Mouse (Mus musculus): ENCODE data around the gene Rnf19b. TPM values are rescaled to one million over a fixed set of nuclear protein-coding genes. Genes with fewer than 3 reads are reported as not detected.

Rnf19b gene
- polyA plus RNA-seq, 1 experiment from 2014 or later, result 7.1 TPM

- no peaks in the 10 kb centered on the region for H3K36me3 ChIP-seq (ENCODE audit: insufficient read depth, low read length)
- DNase-seq (ENCODE audit: low spot score) (no peak), ATAC-seq (replicated peaks; ENCODE audit: low FRiP score, low read depth) (no peak)
- no peak overlapping the region for H3K27ac ChIP-seq
- H3K4me3 ChIP-seq (replicated peaks; ENCODE audit: low read depth, low read length), result no peak overlapping the region
- no peak overlapping the region for H3K9ac ChIP-seq (ENCODE audit: low read depth, low read length)
- WGBS, result 80% methylated on average over 12 of the region's 12 CpGs
- TF ChIP-seq CTCF (IDR thresholded peaks at IDR 0.05; ENCODE audit: low read depth), result no peak
- H3K9me3 ChIP-seq (replicated peaks; ENCODE audit: low read length), result no peaks in the 10 kb centered on the region
- no peak overlapping the region for H3K4me2 ChIP-seq (ENCODE audit: low read length)
- H3K4me1 ChIP-seq (replicated peaks; ENCODE audit: insufficient read depth, low read length), result no peaks in the 10 kb centered on the region
- 0 out of 2 replicates have a peak, but pooled peaks cover 3% of the 10 kb centered on the region for H3K27me3 ChIP-seq (ENCODE audit: insufficient read depth, low read length)
These were observed 3.3 kb upstream of the Rnf19b start for GRCm38 (mm10) chr4:129054757-129055156.

GRCm38 (mm10) chr4:129055562-129055961 is 2.5 kb upstream of the Rnf19b start:
- Histone ChIP-seq H3K27ac (no peak overlapping the region), H3K4me3 (replicated peaks; ENCODE audit: low read depth, low read length) (no peak overlapping the region), H3K9ac (ENCODE audit: low read depth, low read length) (no peak overlapping the region), H3K27me3 (ENCODE audit: insufficient read depth, low read length) (no peaks in the 10 kb centered on the region), H3K4me1 (replicated peaks; ENCODE audit: insufficient read depth, low read length) (no peaks in the 10 kb centered on the region), H3K9me3 (replicated peaks; ENCODE audit: low read length) (no peaks in the 10 kb centered on the region), H3K36me3 (ENCODE audit: insufficient read depth, low read length) (no peaks in the 10 kb centered on the region), H3K4me2 (ENCODE audit: low read length) (no peak overlapping the region)
- DNase-seq (ENCODE audit: low spot score), result no peak
- 87% methylated on average over 5 of the region's 5 CpGs for WGBS
- no peak for TF ChIP-seq CTCF (IDR thresholded peaks at IDR 0.05; ENCODE audit: low read depth)
- ATAC-seq (replicated peaks; ENCODE audit: low FRiP score, low read depth), result no peak

GRCm38 (mm10) chr4:129057533-129058206 is 401 bp upstream of the Rnf19b start:
- ATAC-seq (replicated peaks; ENCODE audit: low FRiP score, low read depth) (peak; percentile 93), DNase-seq (ENCODE audit: low spot score) (peak; percentile 98)
- H3K36me3 ChIP-seq (ENCODE audit: insufficient read depth, low read length), result no peaks in the 10 kb centered on the region
- peak overlapping the region; percentile 86 for H3K9ac ChIP-seq (ENCODE audit: low read depth, low read length)
- peak overlapping the region; percentile 89 for H3K27ac ChIP-seq
- WGBS, result 4% methylated on average over 39 of the region's 44 CpGs
- no peaks in the 10 kb centered on the region for H3K9me3 ChIP-seq (replicated peaks; ENCODE audit: low read length)
- H3K4me2 ChIP-seq (ENCODE audit: low read length), result peak overlapping the region; percentile 95
- peak overlapping the region; percentile 90 for H3K4me3 ChIP-seq (replicated peaks; ENCODE audit: low read depth, low read length)
- no peaks in the 10 kb centered on the region for H3K4me1 ChIP-seq (replicated peaks; ENCODE audit: insufficient read depth, low read length)
- no peak for TF ChIP-seq CTCF (IDR thresholded peaks at IDR 0.05; ENCODE audit: low read depth)
- H3K27me3 ChIP-seq (ENCODE audit: insufficient read depth, low read length), result no peaks in the 10 kb centered on the region

- Histone ChIP-seq H3K36me3 (ENCODE audit: insufficient read depth, low read length) (no peaks in the 10 kb centered on the region), H3K4me3 (replicated peaks; ENCODE audit: low read depth, low read length) (peak overlapping the region; percentile 90), H3K9me3 (replicated peaks; ENCODE audit: low read length) (no peaks in the 10 kb centered on the region), H3K4me1 (replicated peaks; ENCODE audit: insufficient read depth, low read length) (no peaks in the 10 kb centered on the region), H3K4me2 (ENCODE audit: low read length) (peak overlapping the region; percentile 95), H3K27ac (0 out of 2 replicates have a peak overlapping the region, but pooled peaks have one; percentile 89), H3K27me3 (ENCODE audit: insufficient read depth, low read length) (no peaks in the 10 kb centered on the region), H3K9ac (ENCODE audit: low read depth, low read length) (peak overlapping the region; percentile 86)
- no peak for TF ChIP-seq CTCF (IDR thresholded peaks at IDR 0.05; ENCODE audit: low read depth)
- WGBS, result 4% methylated on average over 13 of the region's 13 CpGs
- ATAC-seq (replicated peaks; ENCODE audit: low FRiP score, low read depth), result no peak
- peak; percentile 74 for DNase-seq (ENCODE audit: low spot score)
These were observed 1.1 kb downstream of the Rnf19b start for GRCm38 (mm10) chr4:129059125-129059551.

GRCm38 (mm10) chr4:129059922-129060321 is 1.9 kb downstream of the Rnf19b start:
- 19% methylated on average over 4 of the region's 4 CpGs for WGBS

GRCm38 (mm10) chr4:129061486-129061885 is 3.4 kb downstream of the Rnf19b start:
- no peak for TF ChIP-seq CTCF (IDR thresholded peaks at IDR 0.05; ENCODE audit: low read depth)
- Histone ChIP-seq H3K9me3 (replicated peaks; ENCODE audit: low read length) (no peaks in the 10 kb centered on the region), H3K4me1 (replicated peaks; ENCODE audit: insufficient read depth, low read length) (no peaks in the 10 kb centered on the region), H3K27me3 (ENCODE audit: insufficient read depth, low read length) (no peaks in the 10 kb centered on the region), H3K4me2 (ENCODE audit: low read length) (no peak overlapping the region), H3K36me3 (ENCODE audit: insufficient read depth, low read length) (no peaks in the 10 kb centered on the region), H3K27ac (no peak overlapping the region), H3K9ac (ENCODE audit: low read depth, low read length) (no peak overlapping the region), H3K4me3 (replicated peaks; ENCODE audit: low read depth, low read length) (no peak overlapping the region)
- DNase-seq (ENCODE audit: low spot score) (no peak), ATAC-seq (replicated peaks; ENCODE audit: low FRiP score, low read depth) (no peak)
- 97% methylated on average over 1 of the region's 1 CpGs for WGBS

More at GRCm38 (mm10) chr4:129059922-129060321, 1.9 kb downstream of the Rnf19b start:
- Histone ChIP-seq H3K9ac (ENCODE audit: low read depth, low read length) (no peak overlapping the region), H3K36me3 (ENCODE audit: insufficient read depth, low read length) (no peaks in the 10 kb centered on the region), H3K27me3 (ENCODE audit: insufficient read depth, low read length) (no peaks in the 10 kb centered on the region), H3K4me3 (replicated peaks; ENCODE audit: low read depth, low read length) (peak overlapping the region; percentile 90), H3K4me1 (replicated peaks; ENCODE audit: insufficient read depth, low read length) (no peaks in the 10 kb centered on the region), H3K27ac (no peak overlapping the region), H3K9me3 (replicated peaks; ENCODE audit: low read length) (no peaks in the 10 kb centered on the region), H3K4me2 (ENCODE audit: low read length) (peak overlapping the region; percentile 95)
- DNase-seq (ENCODE audit: low spot score) (peak; percentile 18), ATAC-seq (replicated peaks; ENCODE audit: low FRiP score, low read depth) (no peak)
- TF ChIP-seq CTCF (IDR thresholded peaks at IDR 0.05; ENCODE audit: low read depth), result no peak
